Mouse (Mus musculus): ENCODE measurements at regions not wholly inside any gene's neighbourhood (a gene's known extent, or its start where the extent isn't known, plus 50 kb on each side); places are given as distances from the start of the nearest gene placed in this dataset.

DNA sequence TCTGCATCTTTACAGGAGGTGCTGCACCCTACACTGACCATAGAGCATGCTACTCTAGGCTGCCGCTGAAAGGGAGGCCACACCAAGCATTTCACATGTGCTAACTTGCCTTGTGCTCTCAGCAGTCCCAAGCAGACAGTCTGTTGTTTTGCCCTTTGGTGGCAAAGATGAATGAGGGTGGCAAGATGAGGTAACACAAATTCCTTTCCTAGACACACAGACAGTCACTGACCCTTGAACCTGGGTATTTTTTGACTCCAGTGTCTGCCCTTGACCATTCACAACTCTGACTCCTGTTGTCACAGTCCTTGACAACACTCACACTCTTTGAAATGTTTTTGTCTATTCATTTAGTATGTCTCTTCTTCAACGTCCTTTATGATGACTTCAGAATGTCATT, 218.9 kb upstream of the Adgrl2 start:
- TF ChIP-seq POLR2AphosphoS5 (IDR thresholded peaks at IDR 0.05; ENCODE audit: insufficient replicate concordance, low read depth, low read length) (no peak), GATA2 (IDR thresholded peaks at IDR 0.05; ENCODE audit: borderline replicate concordance, low read depth, low read length) (no peak), GATA1 (IDR thresholded peaks at IDR 0.05; ENCODE audit: borderline replicate concordance, low read length) (no peak), TAL1 (conservative IDR thresholded peaks at IDR 0.05; ENCODE audit: low read depth, low read length) (no peak), CTCF (IDR thresholded peaks at IDR 0.05; ENCODE audit: low read depth, low read length) (no peak)
- Histone ChIP-seq H3K27me3 (ENCODE audit: insufficient read depth, low read length) (no peaks in the 10 kb centered on the region), H3K4me3 (ENCODE audit: low read depth, low read length) (no peak overlapping the region), H3K36me3 (replicated peaks) (no peaks in the 10 kb centered on the region), H3K9me3 (replicated peaks) (peaks cover 32% of the 10 kb centered on the region), H3K4me1 (ENCODE audit: insufficient read depth, low read depth, low read length) (no peaks in the 10 kb centered on the region)
- ATAC-seq (ENCODE audit: extremely low read depth, insufficient number of reproducible peaks, low FRiP score, poor library complexity, severe bottlenecking) (no peak), DNase-seq (ENCODE audit: low spot score) (no peak)

DNA sequence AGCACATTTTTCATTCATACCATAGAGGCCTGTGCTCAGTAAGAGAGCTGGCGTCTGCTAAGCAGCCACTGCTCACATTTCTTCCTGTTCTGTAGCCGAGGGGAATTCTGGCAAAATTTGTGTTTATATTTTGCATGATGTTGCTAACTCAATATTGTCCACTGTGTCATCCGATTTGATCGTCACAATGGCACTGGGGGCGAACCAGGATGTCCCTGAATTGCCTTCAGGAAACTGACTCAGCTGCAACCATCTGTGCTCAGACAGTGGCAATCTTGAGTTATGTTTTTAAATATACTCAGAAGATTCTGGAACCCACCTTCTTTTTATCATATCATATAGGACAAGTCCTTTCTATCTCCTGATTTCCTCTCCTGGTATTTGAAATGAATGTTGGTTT, 213.1 kb upstream of the Adgrl2 start:
- ATAC-seq (ENCODE audit: extremely low read depth, insufficient number of reproducible peaks, low FRiP score, poor library complexity, severe bottlenecking), result no peak
- H3K27me3 ChIP-seq (ENCODE audit: insufficient read depth, low read length), result no peaks in the 10 kb centered on the region
- peaks cover 23% of the 10 kb centered on the region for H3K9me3 ChIP-seq (replicated peaks)
- DNase-seq (ENCODE audit: low spot score), result no peak
- no peaks in the 10 kb centered on the region for H3K36me3 ChIP-seq (replicated peaks)
- H3K4me3 ChIP-seq (ENCODE audit: low read depth, low read length), result no peak overlapping the region
- no peaks in the 10 kb centered on the region for H3K4me1 ChIP-seq (ENCODE audit: insufficient read depth, low read depth, low read length)
- TF ChIP-seq TAL1 (conservative IDR thresholded peaks at IDR 0.05; ENCODE audit: low read depth, low read length) (no peak), POLR2AphosphoS5 (IDR thresholded peaks at IDR 0.05; ENCODE audit: insufficient replicate concordance, low read depth, low read length) (no peak), GATA1 (IDR thresholded peaks at IDR 0.05; ENCODE audit: borderline replicate concordance, low read length) (no peak), GATA2 (IDR thresholded peaks at IDR 0.05; ENCODE audit: borderline replicate concordance, low read depth, low read length) (no peak), CTCF (IDR thresholded peaks at IDR 0.05; ENCODE audit: low read depth, low read length) (no peak)

DNA sequence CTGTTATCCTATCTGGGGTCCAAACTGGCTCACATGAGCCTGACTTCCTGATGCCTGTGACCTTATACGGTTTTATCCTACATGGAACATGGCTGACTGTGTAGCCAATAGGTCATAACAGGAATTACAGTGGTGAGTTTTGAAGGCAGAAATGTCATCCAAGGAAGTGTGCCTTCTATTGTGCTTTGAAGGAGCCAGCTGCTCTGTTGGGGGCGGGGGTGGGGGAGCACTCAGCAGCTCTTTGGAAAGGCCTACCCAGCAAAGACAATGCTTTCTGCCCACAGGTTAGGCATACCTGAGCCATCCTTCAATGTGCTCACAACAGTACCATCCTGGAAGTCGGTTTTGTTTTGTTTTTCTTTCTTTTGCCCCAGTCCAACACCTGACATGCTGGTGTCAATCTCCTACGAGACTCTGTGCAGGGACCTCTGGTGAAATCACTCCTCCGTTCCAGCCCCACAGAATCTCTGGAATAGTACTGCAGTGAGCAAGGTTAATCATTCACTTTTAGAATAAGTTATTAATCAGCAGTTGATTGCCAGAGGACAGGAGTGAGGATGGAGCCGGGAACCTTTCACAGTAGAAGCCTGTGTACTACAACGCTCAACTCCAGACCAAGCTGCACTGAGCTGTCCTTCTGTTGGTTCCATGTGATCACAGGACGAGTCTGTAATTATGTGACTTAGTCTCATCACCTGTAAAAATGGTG, 206.3 kb upstream of the Adgrl2 start:
- Histone ChIP-seq H3K4me3 (ENCODE audit: low read depth, low read length) (no peak overlapping the region), H3K4me1 (ENCODE audit: insufficient read depth, low read depth, low read length) (no peaks in the 10 kb centered on the region), H3K36me3 (replicated peaks) (no peaks in the 10 kb centered on the region), H3K27me3 (ENCODE audit: insufficient read depth, low read length) (no peaks in the 10 kb centered on the region), H3K9me3 (replicated peaks) (peaks cover 9% of the 10 kb centered on the region)
- DNase-seq (ENCODE audit: low spot score) (no peak), ATAC-seq (ENCODE audit: extremely low read depth, insufficient number of reproducible peaks, low FRiP score, poor library complexity, severe bottlenecking) (no peak)
- no peak for TF ChIP-seq GATA2 (IDR thresholded peaks at IDR 0.05; ENCODE audit: borderline replicate concordance, low read depth, low read length)
- TF ChIP-seq GATA1 (IDR thresholded peaks at IDR 0.05; ENCODE audit: borderline replicate concordance, low read length), result no peak
- no peak for TF ChIP-seq TAL1 (conservative IDR thresholded peaks at IDR 0.05; ENCODE audit: low read depth, low read length)
- TF ChIP-seq POLR2AphosphoS5 (IDR thresholded peaks at IDR 0.05; ENCODE audit: insufficient replicate concordance, low read depth, low read length), result no peak
- TF ChIP-seq CTCF (IDR thresholded peaks at IDR 0.05; ENCODE audit: low read depth, low read length), result no peak

DNA sequence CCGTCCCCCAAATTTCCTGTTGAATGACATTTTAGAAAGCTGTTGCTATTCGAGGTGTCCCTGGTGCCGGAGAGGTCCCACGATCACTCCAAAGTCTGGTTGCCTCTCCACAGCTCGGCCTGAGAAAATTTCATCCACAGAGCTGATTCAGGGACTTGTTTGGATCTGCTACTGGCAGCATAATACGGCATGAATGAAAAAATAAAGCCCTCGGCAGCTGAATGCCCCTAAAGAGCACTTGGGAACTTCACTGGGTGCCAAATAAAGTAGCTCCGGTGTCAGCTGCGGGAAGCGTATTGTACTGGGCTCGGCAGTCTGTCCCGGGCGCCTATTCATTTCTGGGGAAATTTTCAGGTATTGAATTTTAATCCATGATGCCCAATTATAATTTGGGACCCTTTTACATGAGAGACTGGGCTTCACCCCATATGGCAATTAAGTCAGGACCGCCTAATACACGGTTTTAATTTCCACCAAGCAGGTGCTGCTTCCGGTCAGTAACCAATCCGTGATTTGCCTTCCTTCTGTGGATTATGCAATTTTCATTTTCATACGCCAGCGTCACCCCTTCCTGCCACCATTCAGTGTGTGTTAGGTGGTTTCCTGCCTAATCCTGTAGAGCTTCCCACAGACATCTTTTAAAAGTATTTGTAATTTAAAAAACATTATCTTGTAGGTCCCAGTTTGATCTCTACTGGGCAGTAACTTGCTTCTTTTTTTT, 200.7 kb upstream of the Adgrl2 start:
- no peak; the same call in 1 of the 2 replicates for ATAC-seq (ENCODE audit: extremely low read depth, insufficient number of reproducible peaks, low FRiP score, poor library complexity, severe bottlenecking)
- Histone ChIP-seq H3K36me3 (replicated peaks) (no peaks in the 10 kb centered on the region), H3K27me3 (ENCODE audit: insufficient read depth, low read length) (no peaks in the 10 kb centered on the region), H3K4me3 (ENCODE audit: low read depth, low read length) (no peak overlapping the region), H3K9me3 (replicated peaks) (peaks cover 23% of the 10 kb centered on the region), H3K4me1 (ENCODE audit: insufficient read depth, low read depth, low read length) (no peaks in the 10 kb centered on the region)
- DNase-seq (ENCODE audit: low spot score), result no peak
- TF ChIP-seq GATA2 (IDR thresholded peaks at IDR 0.05; ENCODE audit: borderline replicate concordance, low read depth, low read length), result no peak
- no peak for TF ChIP-seq CTCF (IDR thresholded peaks at IDR 0.05; ENCODE audit: low read depth, low read length)
- TF ChIP-seq GATA1 (IDR thresholded peaks at IDR 0.05; ENCODE audit: borderline replicate concordance, low read length), result no peak
- TF ChIP-seq POLR2AphosphoS5 (IDR thresholded peaks at IDR 0.05; ENCODE audit: insufficient replicate concordance, low read depth, low read length), result no peak
- no peak for TF ChIP-seq TAL1 (conservative IDR thresholded peaks at IDR 0.05; ENCODE audit: low read depth, low read length)

GRCm38 (mm10) chr3:149184136-149184551, 193.8 kb upstream of the Adgrl2 start:
- no peak for ATAC-seq (ENCODE audit: extremely low read depth, insufficient number of reproducible peaks, low FRiP score, poor library complexity, severe bottlenecking)

GRCm38 (mm10) chr3:149182095-149182494, 191.7 kb upstream of the Adgrl2 start:
- Histone ChIP-seq H3K4me1 (ENCODE audit: insufficient read depth, low read depth, low read length) (no peaks in the 10 kb centered on the region), H3K36me3 (replicated peaks) (no peaks in the 10 kb centered on the region), H3K4me3 (ENCODE audit: low read depth, low read length) (no peak overlapping the region), H3K27me3 (ENCODE audit: insufficient read depth, low read length) (no peaks in the 10 kb centered on the region), H3K9me3 (replicated peaks) (peaks cover 17% of the 10 kb centered on the region)
- no peak for DNase-seq (ENCODE audit: low spot score)
- TF ChIP-seq GATA1 (IDR thresholded peaks at IDR 0.05; ENCODE audit: borderline replicate concordance, low read length), result no peak
- TF ChIP-seq POLR2AphosphoS5 (IDR thresholded peaks at IDR 0.05; ENCODE audit: insufficient replicate concordance, low read depth, low read length), result no peak
- TF ChIP-seq GATA2 (IDR thresholded peaks at IDR 0.05; ENCODE audit: borderline replicate concordance, low read depth, low read length), result no peak
- TF ChIP-seq TAL1 (conservative IDR thresholded peaks at IDR 0.05; ENCODE audit: low read depth, low read length), result no peak
- TF ChIP-seq CTCF (IDR thresholded peaks at IDR 0.05; ENCODE audit: low read depth, low read length), result no peak
- ATAC-seq (ENCODE audit: extremely low read depth, insufficient number of reproducible peaks, low FRiP score, poor library complexity, severe bottlenecking), result no peak

More at GRCm38 (mm10) chr3:149184136-149184551, 193.8 kb upstream of the Adgrl2 start:
- H3K4me1 ChIP-seq (ENCODE audit: insufficient read depth, low read depth, low read length), result no peaks in the 10 kb centered on the region
- no peak for DNase-seq (ENCODE audit: low spot score)
- H3K4me3 ChIP-seq (ENCODE audit: low read depth, low read length), result no peak overlapping the region
- no peaks in the 10 kb centered on the region for H3K27me3 ChIP-seq (ENCODE audit: insufficient read depth, low read length)
- no peaks in the 10 kb centered on the region for H3K36me3 ChIP-seq (replicated peaks)
- TF ChIP-seq POLR2AphosphoS5 (IDR thresholded peaks at IDR 0.05; ENCODE audit: insufficient replicate concordance, low read depth, low read length) (no peak), TAL1 (conservative IDR thresholded peaks at IDR 0.05; ENCODE audit: low read depth, low read length) (no peak), GATA2 (IDR thresholded peaks at IDR 0.05; ENCODE audit: borderline replicate concordance, low read depth, low read length) (no peak), CTCF (IDR thresholded peaks at IDR 0.05; ENCODE audit: low read depth, low read length) (no peak), GATA1 (IDR thresholded peaks at IDR 0.05; ENCODE audit: borderline replicate concordance, low read length) (no peak)
- peaks cover 19% of the 10 kb centered on the region for H3K9me3 ChIP-seq (replicated peaks)
